Mouse (Mus musculus): ENCODE results near the gene Cenpo. TPM values are rescaled to one million over a fixed set of nuclear protein-coding genes. Genes with fewer than 3 reads are reported as not detected.

Gene Cenpo
- polyA plus RNA-seq, 1 experiment from 2014 or later: 7.3 TPM

- Histone ChIP-seq H3K9me3 (ENCODE audit: control insufficient read depth, low read length) (no peaks in the 10 kb centered on the region), H3K27me3 (ENCODE audit: control insufficient read depth, insufficient read depth, low read length) (no peaks in the 10 kb centered on the region), H3K36me3 (ENCODE audit: control insufficient read depth, insufficient read depth, low read length) (peaks cover 70% of the 10 kb centered on the region), H3K4me3 (ENCODE audit: control insufficient read depth in 1 of 2, insufficient read depth in 1 of 2, low read depth in 1 of 2, low read length in 2 of 2) (no peak overlapping the region), H3K4me2 (ENCODE audit: low read length) (no peak overlapping the region), H3K9ac (ENCODE audit: low read length) (no peak overlapping the region), H3K4me1 (ENCODE audit: control insufficient read depth in 2 of 2, insufficient read depth in 2 of 2, low read length in 2 of 2) (no peaks in the 10 kb centered on the region; a peak in 1 of 4 replicates), H3K27ac (replicated peaks in 1 of 2; ENCODE audit: control insufficient read depth in 1 of 2, insufficient read depth in 1 of 2, low read depth in 2 of 2, low read length in 2 of 2) (no peak overlapping the region)
- WGBS: 91% methylated on average over 9 of the region's 9 CpGs
- ATAC-seq (ENCODE audit: insufficient number of reproducible peaks, insufficient read depth, low FRiP score, low read depth): no peak
Observed at GRCm38 (mm10) chr12:4209196-4209595, 24.9 kb downstream of the Cenpo start.

- Histone ChIP-seq H3K4me1 (ENCODE audit: control insufficient read depth in 2 of 2, insufficient read depth in 2 of 2, low read length in 2 of 2) (no peaks in the 10 kb centered on the region; a peak in 1 of 4 replicates), H3K36me3 (ENCODE audit: control insufficient read depth, insufficient read depth, low read length) (peaks cover 65% of the 10 kb centered on the region), H3K9ac (ENCODE audit: low read length) (no peak overlapping the region), H3K9me3 (ENCODE audit: control insufficient read depth, low read length) (no peaks in the 10 kb centered on the region), H3K4me3 (ENCODE audit: control insufficient read depth in 1 of 2, insufficient read depth in 1 of 2, low read depth in 1 of 2, low read length in 2 of 2) (no peak overlapping the region), H3K27ac (replicated peaks in 1 of 2; ENCODE audit: control insufficient read depth in 1 of 2, insufficient read depth in 1 of 2, low read depth in 2 of 2, low read length in 2 of 2) (no peak overlapping the region), H3K4me2 (ENCODE audit: low read length) (no peak overlapping the region), H3K27me3 (ENCODE audit: control insufficient read depth, insufficient read depth, low read length) (no peaks in the 10 kb centered on the region)
- 75% methylated on average over 15 of the region's 15 CpGs for WGBS
- no peak for ATAC-seq (ENCODE audit: insufficient number of reproducible peaks, insufficient read depth, low FRiP score, low read depth)
Observed at GRCm38 (mm10) chr12:4208405-4209133, 25.5 kb downstream of the Cenpo start.

GRCm38 (mm10) chr12:4206106-4206505 lies 28.0 kb downstream of the Cenpo start:
- no peak overlapping the region for H3K4me2 ChIP-seq (ENCODE audit: low read length)
- H3K36me3 ChIP-seq (ENCODE audit: control insufficient read depth, insufficient read depth, low read length): peaks cover 47% of the 10 kb centered on the region

GRCm38 (mm10) chr12:4202206-4202605 lies 31.9 kb downstream of the Cenpo start:
- Histone ChIP-seq H3K4me3 (ENCODE audit: control insufficient read depth in 1 of 2, insufficient read depth in 1 of 2, low read depth in 1 of 2, low read length in 2 of 2) (no peak overlapping the region), H3K27ac (replicated peaks in 1 of 2; ENCODE audit: control insufficient read depth in 1 of 2, insufficient read depth in 1 of 2, low read depth in 2 of 2, low read length in 2 of 2) (no peak overlapping the region), H3K27me3 (ENCODE audit: control insufficient read depth, insufficient read depth, low read length) (no peaks in the 10 kb centered on the region), H3K9ac (ENCODE audit: low read length) (no peak overlapping the region), H3K9me3 (ENCODE audit: control insufficient read depth, low read length) (no peaks in the 10 kb centered on the region), H3K36me3 (ENCODE audit: control insufficient read depth, insufficient read depth, low read length) (peaks cover 42% of the 10 kb centered on the region), H3K4me1 (ENCODE audit: control insufficient read depth in 2 of 2, insufficient read depth in 2 of 2, low read length in 2 of 2) (no peaks in the 10 kb centered on the region), H3K4me2 (ENCODE audit: low read length) (no peak overlapping the region)
- 88% methylated on average over 4 of the region's 4 CpGs for WGBS
- ATAC-seq (ENCODE audit: insufficient number of reproducible peaks, insufficient read depth, low FRiP score, low read depth): no peak

More at GRCm38 (mm10) chr12:4206106-4206505, 28.0 kb downstream of the Cenpo start:
- ATAC-seq (ENCODE audit: insufficient number of reproducible peaks, insufficient read depth, low FRiP score, low read depth): no peak
- Histone ChIP-seq H3K27ac (replicated peaks in 1 of 2; ENCODE audit: control insufficient read depth in 1 of 2, insufficient read depth in 1 of 2, low read depth in 2 of 2, low read length in 2 of 2) (no peak overlapping the region), H3K4me3 (ENCODE audit: control insufficient read depth in 1 of 2, insufficient read depth in 1 of 2, low read depth in 1 of 2, low read length in 2 of 2) (no peak overlapping the region), H3K4me1 (ENCODE audit: control insufficient read depth in 2 of 2, insufficient read depth in 2 of 2, low read length in 2 of 2) (no peaks in the 10 kb centered on the region; a peak in 1 of 4 replicates), H3K9me3 (ENCODE audit: control insufficient read depth, low read length) (no peaks in the 10 kb centered on the region), H3K27me3 (ENCODE audit: control insufficient read depth, insufficient read depth, low read length) (no peaks in the 10 kb centered on the region), H3K9ac (ENCODE audit: low read length) (no peak overlapping the region)
- WGBS: 91% methylated on average over 11 of the region's 11 CpGs

GRCm38 (mm10) chr12:4201454-4202200 lies 32.5 kb downstream of the Cenpo start:
- no peak overlapping the region for H3K4me3 ChIP-seq (ENCODE audit: control insufficient read depth in 1 of 2, insufficient read depth in 1 of 2, low read depth in 1 of 2, low read length in 2 of 2)
- H3K4me1 ChIP-seq (ENCODE audit: control insufficient read depth in 2 of 2, insufficient read depth in 2 of 2, low read length in 2 of 2): no peaks in the 10 kb centered on the region
- no peak overlapping the region for H3K9ac ChIP-seq (ENCODE audit: low read length)
- H3K36me3 ChIP-seq (ENCODE audit: control insufficient read depth, insufficient read depth, low read length): peaks cover 38% of the 10 kb centered on the region
- ATAC-seq (ENCODE audit: insufficient number of reproducible peaks, insufficient read depth, low FRiP score, low read depth): no peak
- no peaks in the 10 kb centered on the region for H3K9me3 ChIP-seq (ENCODE audit: control insufficient read depth, low read length)
- WGBS: 86% methylated on average over 13 of the region's 13 CpGs
- H3K27me3 ChIP-seq (ENCODE audit: control insufficient read depth, insufficient read depth, low read length): no peaks in the 10 kb centered on the region
- H3K4me2 ChIP-seq (ENCODE audit: low read length): no peak overlapping the region
- no peak overlapping the region for H3K27ac ChIP-seq (replicated peaks in 1 of 2; ENCODE audit: control insufficient read depth in 1 of 2, insufficient read depth in 1 of 2, low read depth in 2 of 2, low read length in 2 of 2)

- Histone ChIP-seq H3K4me3 (ENCODE audit: control insufficient read depth in 1 of 2, insufficient read depth in 1 of 2, low read depth in 1 of 2, low read length in 2 of 2) (no peak overlapping the region), H3K4me1 (ENCODE audit: control insufficient read depth in 2 of 2, insufficient read depth in 2 of 2, low read length in 2 of 2) (no peaks in the 10 kb centered on the region; a peak in 1 of 4 replicates), H3K9ac (ENCODE audit: low read length) (no peak overlapping the region), H3K4me2 (ENCODE audit: low read length) (no peak overlapping the region), H3K27ac (replicated peaks in 1 of 2; ENCODE audit: control insufficient read depth in 1 of 2, insufficient read depth in 1 of 2, low read depth in 2 of 2, low read length in 2 of 2) (no peak overlapping the region), H3K9me3 (ENCODE audit: control insufficient read depth, low read length) (no peaks in the 10 kb centered on the region), H3K36me3 (ENCODE audit: control insufficient read depth, insufficient read depth, low read length) (peaks cover 20% of the 10 kb centered on the region), H3K27me3 (ENCODE audit: control insufficient read depth, insufficient read depth, low read length) (no peaks in the 10 kb centered on the region)
- 94% methylated on average over 11 of the region's 11 CpGs for WGBS
- no peak for ATAC-seq (ENCODE audit: insufficient number of reproducible peaks, insufficient read depth, low FRiP score, low read depth)
Observed at GRCm38 (mm10) chr12:4199271-4199670, 34.8 kb downstream of the Cenpo start.

GRCm38 (mm10) chr12:4198702-4199101 lies 35.4 kb downstream of the Cenpo start:
- Histone ChIP-seq H3K36me3 (ENCODE audit: control insufficient read depth, insufficient read depth, low read length) (peaks cover 20% of the 10 kb centered on the region), H3K9ac (ENCODE audit: low read length) (no peak overlapping the region), H3K4me2 (ENCODE audit: low read length) (no peak overlapping the region), H3K27me3 (ENCODE audit: control insufficient read depth, insufficient read depth, low read length) (no peaks in the 10 kb centered on the region), H3K9me3 (ENCODE audit: control insufficient read depth, low read length) (no peaks in the 10 kb centered on the region), H3K4me3 (ENCODE audit: control insufficient read depth in 1 of 2, insufficient read depth in 1 of 2, low read depth in 1 of 2, low read length in 2 of 2) (no peak overlapping the region), H3K4me1 (ENCODE audit: control insufficient read depth in 2 of 2, insufficient read depth in 2 of 2, low read length in 2 of 2) (peaks cover 0 to 4% of the 10 kb centered on the region in 2 experiments; a peak in 1 of 4 replicates), H3K27ac (replicated peaks in 1 of 2; ENCODE audit: control insufficient read depth in 1 of 2, insufficient read depth in 1 of 2, low read depth in 2 of 2, low read length in 2 of 2) (no peak overlapping the region)
- no peak for ATAC-seq (ENCODE audit: insufficient number of reproducible peaks, insufficient read depth, low FRiP score, low read depth)
- 79% methylated on average over 4 of the region's 4 CpGs for WGBS

All from heart, embryonic 14.5 days (tissue).